Mouse (Mus musculus) hindlimb bud, embryonic 11.5 days (tissue): Measurements from ENCODE around the gene Fam104a.
"Not testable (repeated sequence)": the region's sequence is repeated elsewhere in the genome, so short reads cannot be mapped to it uniquely, and the experiment has no call there.

ENCODE experiments used
- DNase-seq: peaks from one replicate; pipeline ENCODE4 v3.0.0-alpha.2; 2012; ENCODE audit warnings: low read depth, low spot score; ENCODE audit errors: extremely low spot score

Fam104a gene

DNA sequence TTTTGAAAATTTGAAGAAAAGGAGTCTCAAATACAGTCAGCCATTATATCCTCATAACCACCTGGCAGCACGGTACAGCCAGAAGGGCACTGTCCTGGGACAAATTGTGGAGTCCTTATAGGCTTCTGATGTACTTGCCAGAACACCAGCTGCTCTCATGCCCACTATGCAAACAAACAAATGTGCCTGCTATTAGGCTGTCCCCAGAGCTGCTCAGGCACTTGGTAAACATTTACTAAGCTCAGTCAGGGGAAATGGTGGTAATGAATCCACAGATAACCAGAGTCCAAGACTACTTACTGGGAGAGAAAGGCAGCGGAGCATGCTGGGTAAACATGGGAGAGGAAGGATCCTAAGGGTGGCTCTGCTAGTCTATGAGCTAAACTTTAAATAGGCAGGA, 16.8 kb downstream of the Fam104a start:
- DNase-seq: no peak

DNA sequence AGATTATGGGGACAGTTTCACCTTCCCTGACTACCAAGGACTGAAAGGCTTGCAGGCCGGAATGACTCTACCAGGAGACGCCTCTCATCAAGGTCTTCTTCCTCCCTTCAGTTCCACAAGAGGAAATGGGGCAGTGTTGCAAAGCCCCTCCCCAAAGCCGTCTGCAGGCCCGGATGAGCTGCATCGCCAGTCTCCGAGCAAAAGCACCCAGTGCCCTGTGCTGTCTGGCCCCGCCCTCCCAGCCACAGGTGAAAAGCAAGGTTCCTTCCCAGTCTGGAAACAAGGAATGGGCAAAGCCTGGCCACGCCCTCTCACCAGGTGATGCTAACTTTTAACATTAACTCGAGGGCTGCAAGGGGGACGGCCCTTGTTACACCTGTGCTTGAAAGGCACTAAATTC, 17.3 kb downstream of the Fam104a start:
- DNase-seq: no peak

DNA sequence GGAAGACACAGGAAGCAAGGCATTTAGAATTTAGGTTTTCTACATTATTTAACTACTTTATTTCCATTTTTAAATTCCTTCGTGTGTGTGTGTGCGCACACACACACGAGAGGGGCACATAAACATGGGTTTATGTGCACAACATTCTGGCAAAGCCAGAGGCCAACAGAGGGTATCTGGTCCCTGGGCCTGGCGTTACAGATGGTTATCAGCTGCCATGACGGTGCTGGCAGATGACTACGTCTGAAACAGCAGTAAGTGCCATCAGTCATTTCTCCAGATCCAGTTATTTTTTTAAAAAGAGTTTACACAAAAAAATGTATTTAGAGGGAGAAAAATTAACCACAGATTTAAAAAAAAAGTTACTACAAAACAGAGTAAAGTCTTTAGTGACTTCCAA, 17.8 kb downstream of the Fam104a start:
- no peak for DNase-seq

DNA sequence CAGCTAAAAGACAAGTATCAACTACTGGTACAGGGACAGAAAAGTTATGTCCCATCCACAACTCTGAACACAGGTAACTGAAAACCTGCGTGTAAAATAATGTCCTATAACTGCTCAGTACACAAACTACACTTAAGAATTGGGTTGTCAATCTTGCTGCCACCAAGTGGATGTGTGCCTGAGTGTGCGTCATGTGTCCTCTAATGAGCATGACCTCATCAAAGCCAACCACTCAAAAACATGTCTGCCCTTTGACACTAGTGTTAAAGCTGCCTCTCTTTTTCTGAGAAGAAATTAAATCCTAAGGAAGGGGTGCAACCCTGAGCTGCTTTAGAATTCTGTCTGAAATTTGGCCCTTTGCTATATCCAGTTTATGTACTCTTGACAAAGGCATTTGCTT, 19.7 kb downstream of the Fam104a start:
- no peak for DNase-seq

DNA sequence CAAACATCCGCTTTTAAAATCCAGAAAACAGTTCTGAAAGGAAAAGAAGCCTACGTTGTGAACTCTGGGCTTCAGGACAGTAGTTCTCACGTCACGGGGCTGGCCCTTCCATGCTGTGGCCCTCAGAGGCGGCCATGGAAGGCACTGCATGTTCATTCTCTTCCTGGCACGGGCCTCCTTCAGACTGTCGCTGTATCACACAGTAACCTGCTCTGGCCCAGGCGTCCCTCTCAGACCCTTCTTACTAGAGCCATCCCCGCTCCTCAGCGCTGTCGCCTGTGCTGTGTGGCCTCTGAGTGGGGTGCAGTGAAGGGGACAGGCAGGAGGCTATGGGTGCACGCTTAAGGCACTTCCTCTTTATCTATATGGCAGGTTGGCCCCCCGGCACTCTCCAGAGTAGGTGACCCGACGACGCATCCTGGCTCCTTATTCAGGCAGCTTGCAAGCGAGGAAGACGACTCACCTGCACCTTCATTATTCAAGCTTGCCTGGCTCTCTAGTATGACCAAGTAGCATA, 22.1 kb downstream of the Fam104a start:
- DNase-seq: no peak

DNA sequence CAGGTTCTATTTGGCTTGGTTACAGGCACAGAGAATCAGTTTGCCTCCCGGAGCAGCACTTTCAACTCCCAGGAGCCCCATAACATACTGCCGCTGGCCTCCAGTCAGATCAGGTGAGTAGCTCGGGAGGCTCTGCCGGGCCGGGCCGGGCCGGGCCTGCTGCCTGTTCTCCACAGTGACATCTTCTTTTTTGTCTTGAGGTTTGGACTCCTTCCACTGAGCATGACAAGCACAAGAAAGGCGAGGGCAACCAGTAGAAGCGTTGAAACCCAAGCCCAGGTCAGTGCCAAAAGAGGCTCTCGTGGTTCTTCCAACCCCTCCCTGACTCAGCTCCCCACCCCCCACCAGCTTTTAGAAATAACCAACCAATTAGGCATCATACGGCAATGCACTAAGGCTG, 23.0 kb downstream of the Fam104a start:
- no peak for DNase-seq

DNA sequence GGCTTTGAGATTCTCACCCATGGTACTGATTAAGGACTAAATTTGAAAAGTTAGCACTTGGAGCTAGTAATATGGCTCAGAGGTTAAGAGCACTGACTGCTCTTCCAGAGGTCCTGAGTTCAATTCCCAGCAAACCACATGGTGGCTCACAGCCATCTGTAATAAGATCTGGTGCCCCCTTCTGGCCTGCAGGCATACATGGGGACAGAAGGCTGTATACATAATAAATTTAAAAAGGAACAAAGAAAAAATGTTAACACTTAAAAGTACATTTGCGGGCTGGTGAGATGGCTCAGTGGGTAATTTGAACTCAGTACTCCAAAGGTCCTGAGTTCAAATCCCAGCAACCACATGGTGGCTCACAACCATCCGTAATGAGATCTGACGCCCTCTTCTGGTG, 23.7 kb downstream of the Fam104a start:
- DNase-seq: not testable (repeated sequence)

DNA sequence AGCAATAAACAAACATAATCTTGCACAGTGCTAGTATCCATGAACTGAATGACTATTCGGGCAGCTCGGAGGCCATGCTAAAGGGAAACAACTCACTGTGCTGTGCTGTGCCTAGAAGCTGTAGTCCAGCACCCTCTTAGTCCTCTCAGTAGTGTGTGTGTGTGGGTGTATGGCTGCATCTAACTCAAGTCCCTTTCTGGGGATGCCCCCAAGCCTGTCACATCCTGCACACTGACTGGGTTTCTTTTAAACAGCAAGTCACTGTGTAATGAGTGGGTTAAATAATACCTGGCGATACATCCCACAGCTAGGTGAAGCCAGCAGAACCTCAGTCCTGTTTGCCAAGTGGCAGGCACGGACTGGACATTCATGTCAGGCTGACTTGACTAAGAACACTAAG, 25.2 kb downstream of the Fam104a start:
- DNase-seq: no peak

DNA sequence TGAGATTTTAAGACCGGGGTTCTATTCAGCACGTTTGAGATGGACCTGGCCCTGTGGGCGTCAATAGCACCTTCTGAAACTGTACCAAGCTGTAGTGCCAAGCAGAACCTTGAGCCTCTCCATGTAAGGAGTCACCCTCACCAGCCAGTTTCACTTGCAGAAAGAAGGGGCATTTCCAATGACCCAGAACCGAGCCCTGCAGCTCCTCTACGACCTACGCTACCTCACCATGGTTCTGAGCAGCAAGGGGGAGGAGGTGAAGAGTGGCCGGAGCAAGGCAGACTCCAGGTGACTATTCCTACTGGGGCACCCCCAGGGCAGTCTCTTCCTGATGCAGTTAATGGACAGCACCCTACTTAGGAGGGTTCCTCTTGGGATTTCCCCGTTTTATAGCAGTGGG, 25.6 kb downstream of the Fam104a start:
- no peak for DNase-seq

DNA sequence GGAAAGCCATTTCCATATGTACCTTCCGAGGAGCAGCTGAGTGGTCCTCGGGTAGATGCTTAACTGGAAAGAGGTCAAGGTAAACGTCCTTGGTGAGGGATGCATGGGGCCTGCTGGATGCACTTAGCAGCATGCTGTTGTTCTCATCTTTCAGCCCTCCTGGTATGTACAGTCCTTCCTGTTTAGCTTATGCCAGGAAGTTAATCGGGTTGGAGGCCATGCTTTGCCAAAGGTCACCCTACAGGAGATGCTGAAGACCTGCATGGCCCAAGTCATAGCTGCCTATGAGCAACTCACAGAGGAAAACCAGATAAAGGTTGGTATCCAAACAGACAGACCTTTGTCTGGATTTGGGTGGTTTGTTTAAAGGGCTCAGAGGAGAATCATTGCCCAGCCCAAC, 26.7 kb downstream of the Fam104a start:
- DNase-seq: no peak

DNA sequence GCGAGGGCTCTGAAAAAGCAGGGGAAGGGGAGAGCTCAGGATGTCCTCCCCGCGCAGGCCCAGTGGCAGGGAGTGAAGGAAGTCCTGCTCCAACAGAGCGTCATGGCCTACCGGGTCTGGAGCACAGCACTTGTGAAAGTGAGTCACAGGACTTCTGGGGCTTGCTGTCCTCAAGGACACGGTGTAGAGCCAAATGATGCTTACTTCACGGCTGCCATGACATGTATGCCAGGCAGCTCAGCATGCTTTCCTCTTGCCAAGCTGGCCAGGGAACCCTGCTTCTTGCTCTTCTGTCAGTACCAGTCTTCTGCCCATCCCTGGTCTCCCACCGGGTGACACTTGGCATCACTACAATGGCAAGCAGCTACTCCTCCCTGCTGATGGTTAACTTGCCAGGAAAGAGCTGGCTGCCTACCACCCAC, 27.4 kb downstream of the Fam104a start:
- DNase-seq: no peak

DNA sequence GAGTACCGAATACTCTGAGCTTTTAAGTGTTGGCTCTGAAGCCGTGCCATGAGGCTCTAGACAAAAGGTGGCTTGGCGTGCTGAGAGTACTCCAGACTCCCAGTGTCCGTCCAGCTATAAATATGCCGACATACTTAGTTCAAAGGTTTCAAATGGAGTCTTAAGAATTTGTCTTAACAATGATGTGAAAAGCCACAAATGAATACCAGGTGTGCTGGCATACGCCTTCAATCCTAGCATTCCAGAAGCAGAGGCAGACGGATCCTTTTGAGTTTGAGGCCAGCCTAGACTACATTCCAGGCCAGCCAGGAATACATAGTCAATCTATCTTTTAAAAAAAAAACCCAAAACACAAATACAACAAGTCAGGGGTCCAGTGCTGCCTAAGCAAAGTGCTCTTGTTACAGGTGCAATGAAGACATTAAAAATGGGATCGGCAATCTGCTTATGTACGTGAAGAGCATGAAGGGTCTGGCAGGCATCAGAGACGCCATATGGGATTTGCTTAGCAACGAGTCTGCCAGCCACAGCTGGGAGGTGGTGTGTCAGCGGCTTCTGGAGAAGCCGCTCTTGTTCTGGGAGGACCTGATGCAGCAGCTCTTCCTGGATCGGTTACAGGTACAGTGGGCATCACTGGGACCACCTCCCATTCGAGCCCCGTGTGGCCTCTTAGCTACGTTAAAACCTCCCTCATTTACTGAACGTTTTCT, 29.2 kb downstream of the Fam104a start:
- peak; percentile 35 for DNase-seq

DNA sequence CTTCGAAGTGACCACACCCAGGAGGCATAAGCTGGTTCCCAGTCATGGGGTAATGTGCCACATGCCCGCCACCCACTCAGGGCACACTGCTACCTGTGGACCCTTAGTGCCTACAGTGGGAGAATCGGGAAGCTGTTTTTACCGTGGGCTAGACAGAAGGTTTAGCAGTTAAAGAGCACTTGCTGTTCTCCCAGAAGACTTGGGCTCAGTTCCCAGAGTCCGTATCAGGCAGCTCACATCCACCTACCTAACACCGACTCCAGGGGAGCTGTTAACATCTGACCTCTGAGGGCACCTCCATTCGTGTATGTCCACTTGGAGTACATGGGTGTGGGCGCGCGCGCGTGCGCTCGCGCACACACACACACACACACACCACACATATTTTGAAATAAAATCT, 29.9 kb downstream of the Fam104a start:
- no peak for DNase-seq

DNA sequence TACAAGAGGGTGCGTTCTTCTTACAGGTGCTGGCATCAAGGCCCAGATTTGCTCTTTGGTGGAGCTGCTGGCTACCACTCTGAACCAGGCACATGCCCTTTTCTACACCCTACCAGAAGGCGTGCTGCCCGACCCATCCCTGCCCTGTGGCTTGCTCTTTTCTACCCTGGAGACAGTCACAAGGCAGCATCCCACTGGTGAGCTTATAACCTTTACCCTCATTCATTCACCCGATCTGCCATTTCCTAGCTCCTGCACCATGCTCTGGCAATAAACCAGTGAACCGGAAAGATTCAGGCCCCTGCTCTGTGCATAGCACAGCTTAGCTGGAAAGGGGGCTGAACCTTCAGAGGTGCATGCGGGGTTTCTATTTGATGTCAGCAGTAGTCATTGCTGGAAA, 31.4 kb downstream of the Fam104a start:
- DNase-seq: no peak

DNA sequence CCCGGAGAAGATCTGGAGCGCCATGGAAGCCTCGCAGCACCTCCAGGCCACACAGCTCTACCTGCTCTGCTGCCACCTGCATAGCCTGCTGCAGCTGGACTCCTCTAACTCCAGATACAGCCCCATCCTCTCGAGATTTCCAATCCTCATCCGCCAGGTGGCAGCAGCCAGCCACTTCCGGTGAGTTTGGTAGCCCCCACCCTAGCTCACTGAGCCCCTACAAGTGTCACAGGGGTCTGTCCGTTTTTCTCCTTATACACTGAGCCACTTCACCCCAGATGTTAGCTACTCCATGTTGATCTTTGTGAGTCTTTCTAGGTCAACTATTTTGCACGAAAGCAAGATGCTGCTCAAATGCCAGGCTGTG, 32.1 kb downstream of the Fam104a start:
- no peak for DNase-seq

DNA sequence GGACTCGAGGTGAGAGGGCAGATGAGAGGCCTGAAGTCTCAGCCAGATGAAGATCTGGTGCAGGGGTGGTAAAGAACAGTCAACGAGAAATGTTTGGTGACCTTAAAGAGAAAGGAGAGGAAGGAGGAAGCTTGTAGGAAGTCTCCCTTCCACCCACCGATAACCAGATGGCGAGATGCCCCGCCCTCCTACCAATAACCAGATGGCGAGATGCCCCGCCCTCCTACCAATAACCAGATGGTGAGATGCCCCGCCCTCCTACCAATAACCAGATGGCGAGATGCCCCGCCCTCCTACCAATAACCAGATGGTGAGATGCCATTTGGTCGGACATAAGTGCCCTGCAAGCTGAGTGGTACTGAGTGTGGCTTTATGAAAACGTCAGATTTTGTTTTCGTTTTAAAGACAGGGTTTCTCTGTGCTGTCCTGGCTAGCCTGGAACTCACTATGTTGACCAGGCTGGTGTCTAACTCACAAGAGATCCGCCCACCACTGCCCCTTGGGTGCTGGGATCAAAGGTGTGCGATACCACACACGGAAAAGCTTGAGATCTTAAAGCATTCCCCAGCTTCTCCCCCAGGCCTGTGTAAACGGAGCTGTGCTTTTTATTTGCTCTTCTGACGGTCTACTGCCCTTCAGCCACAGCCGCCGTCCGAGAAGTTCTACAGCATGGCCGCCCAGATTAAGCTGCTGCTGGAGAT, 32.6 kb downstream of the Fam104a start:
- no peak for DNase-seq

DNA sequence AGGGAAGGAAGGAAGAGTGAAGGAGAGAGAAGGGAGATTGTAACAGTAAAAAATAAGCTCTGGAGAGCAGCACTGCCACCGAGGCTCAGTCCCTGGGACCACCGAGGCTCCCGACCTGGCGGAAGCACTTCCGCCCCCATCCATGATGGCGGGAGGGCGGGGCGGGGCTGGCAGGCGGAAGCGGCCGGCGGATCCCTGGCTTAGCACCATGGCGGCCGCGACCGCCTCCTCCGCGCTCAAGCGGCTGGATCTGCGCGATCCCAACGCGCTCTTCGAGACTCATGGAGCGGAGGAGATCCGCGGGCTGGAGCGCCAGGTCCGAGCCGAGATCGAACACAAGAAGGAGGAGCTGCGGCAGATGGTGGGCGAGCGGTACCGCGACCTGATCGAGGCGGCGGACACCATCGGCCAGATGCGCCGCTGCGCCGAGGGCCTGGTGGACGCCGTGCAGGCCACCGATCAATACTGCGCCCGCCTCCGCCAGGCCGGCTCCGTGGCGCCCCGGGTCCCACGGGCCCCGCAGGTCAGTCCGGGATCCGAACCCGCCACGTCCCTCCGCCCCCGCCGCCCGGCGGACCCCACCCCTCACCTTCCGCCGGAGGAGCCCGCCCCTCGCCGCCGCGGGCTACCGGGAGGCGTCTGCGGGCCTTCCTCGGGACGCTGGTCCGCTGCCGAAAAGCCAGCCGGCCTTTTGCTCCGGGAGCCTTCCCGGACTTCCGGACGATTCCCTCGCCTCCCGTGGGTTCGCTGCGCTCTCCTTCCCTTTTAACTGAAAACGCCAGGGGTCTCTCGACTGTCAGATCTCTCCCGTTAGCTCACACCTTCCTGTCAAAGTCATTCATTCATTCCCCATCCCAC, 34.4 kb downstream of the Fam104a start, which contains the start of gene Slc39a11:
Slc39a11 (minus strand) TSS at position 727 of the 858 bp plus-strand sequence.
- peak; percentile 39 for DNase-seq

DNA sequence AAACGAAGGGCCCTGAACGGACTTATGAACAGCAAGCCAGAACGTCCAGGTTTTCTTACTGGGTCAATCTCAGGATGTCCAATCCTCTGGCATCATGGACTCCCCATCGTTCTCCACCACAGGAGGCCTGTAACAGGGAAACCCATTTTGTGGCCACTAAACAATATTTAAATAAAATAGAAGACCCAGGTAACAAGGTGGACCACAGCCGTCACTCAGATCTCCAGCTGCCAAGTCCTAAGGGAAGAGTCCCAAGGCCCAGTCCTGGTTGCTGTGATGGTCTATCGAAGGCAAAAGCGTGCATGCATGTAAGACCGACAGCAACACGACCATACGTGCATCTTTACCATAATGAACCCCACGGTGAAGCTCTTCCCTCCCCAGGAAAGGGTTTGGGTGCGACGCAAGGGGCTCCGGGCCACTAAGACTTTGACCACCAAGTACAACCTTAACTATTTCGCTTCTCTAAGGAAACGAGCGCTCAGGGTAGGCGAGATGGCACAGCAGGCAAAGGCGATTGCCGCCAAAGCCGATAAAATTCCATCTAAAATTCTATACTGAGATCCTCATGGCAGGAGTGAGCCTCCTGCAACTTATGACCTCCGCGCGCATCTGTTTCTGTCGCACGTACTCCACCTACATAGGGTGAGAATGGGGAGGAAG, 35.1 kb downstream of the Fam104a start, which contains the start of gene Cog1:
Cog1 (plus strand) TSS at position 480 of the 663 bp plus-strand sequence.
- no peak for DNase-seq

DNA sequence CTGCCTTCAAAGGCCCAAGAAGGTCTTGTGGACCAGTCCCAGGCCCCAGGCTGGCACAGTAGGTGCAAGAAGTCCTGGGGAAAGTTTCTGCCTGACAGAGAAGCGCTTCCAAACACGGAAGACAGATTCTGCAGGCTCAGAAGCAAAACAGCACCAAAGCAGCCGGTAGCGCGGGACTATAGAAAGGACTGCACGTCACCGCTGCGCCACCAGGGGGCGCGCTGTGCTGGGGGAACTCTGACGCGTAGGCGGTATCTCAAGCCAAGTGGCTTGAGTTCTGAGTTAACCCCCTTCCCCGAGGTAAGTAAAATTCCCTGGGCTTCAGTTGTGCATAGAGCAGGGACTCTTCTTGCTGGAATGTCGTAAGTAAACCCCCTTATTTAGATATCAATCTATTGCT, 35.8 kb downstream of the Fam104a start:
- DNase-seq: peak; percentile 62

DNA sequence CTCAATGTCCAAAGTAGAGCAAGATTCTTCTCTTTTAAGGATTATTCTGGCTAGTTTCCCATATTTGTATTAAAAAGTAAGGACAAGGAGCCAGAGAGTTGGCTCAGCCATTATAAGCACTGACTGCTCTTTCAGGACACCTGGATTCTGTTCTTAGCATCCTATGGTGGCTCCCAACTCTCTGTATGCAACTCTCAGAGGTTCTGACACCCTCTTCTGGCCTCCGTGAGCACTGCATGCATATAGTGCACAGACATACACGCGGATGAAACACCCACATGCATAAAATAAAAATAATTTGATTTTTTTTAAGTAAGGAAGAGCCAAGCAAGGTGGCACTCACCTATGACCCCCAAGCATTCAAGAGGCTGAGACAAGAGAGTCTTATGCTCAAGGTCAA, 38.8 kb downstream of the Fam104a start:
- no peak for DNase-seq

DNA sequence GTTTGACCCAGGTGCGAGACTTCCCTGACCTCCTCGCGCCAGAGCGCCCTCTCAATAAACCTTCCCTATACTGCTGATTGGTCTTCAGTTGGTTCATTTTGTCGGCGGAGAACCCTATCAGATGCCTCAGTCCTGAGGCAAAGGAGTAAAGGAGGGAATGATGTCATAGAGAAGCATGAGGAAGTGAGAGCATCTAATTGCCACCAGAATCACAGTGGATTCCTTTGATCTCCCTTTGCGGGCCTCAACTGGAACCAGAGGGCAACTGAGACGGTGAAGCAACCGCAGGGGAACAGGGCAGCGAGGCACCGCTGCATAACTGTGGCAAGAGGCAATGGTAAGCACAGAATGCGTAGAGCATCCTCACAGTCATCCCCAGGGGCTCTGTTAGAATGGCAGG, 45.3 kb downstream of the Fam104a start:
- DNase-seq: no peak
